Mouse (Mus musculus) 416B (cell line): ENCODE data around the gene Rtl4.

Source experiments
- DNase-seq: peaks from one replicate; pipeline ENCODE4 v3.0.0; 2011; ENCODE audit warnings: low read depth

Rtl4 gene

GRCm38 (mm10) chrX:144688207-144689118, at the start of gene Rtl4:
Gene Rtl4 (plus strand): TSS chrX:144688907.
- no peak for DNase-seq

GRCm38 (mm10) chrX:144644756-144645155, 44.0 kb upstream of the Rtl4 start:
- DNase-seq = no peak

- DNase-seq = peak; percentile 35
Measured at GRCm38 (mm10) chrX:144645394-144645793, 43.3 kb upstream of the Rtl4 start.

- DNase-seq = no peak
Measured at GRCm38 (mm10) chrX:144652196-144652595, 36.5 kb upstream of the Rtl4 start.

GRCm38 (mm10) chrX:144687742-144688141, 965 bp upstream of the Rtl4 start:
- DNase-seq = no peak

GRCm38 (mm10) chrX:144688142-144688206, 733 bp upstream of the Rtl4 start, which contains the start of gene Trpc5:
Gene Trpc5 (minus strand): TSS chrX:144688180.
- DNase-seq = no peak

GRCm38 (mm10) chrX:144689119-144689858, 582 bp downstream of the Rtl4 start:
- DNase-seq = no peak

- DNase-seq = no peak
Measured at GRCm38 (mm10) chrX:144689859-144690181, 1.1 kb downstream of the Rtl4 start.

- DNase-seq = peak; percentile 8
Measured at GRCm38 (mm10) chrX:144716330-144716729, 27.6 kb downstream of the Rtl4 start.

- DNase-seq = no peak
Measured at GRCm38 (mm10) chrX:144747528-144748049, 58.9 kb downstream of the Rtl4 start.

- DNase-seq = no peak
Measured at GRCm38 (mm10) chrX:144986980-144987379, 298.3 kb downstream of the Rtl4 start.

- DNase-seq = no peak
Measured at GRCm38 (mm10) chrX:145065484-145065913, 376.8 kb downstream of the Rtl4 start.

- DNase-seq = peak; percentile 2
Measured at GRCm38 (mm10) chrX:145089802-145090201, 401.1 kb downstream of the Rtl4 start.

- DNase-seq = peak; percentile 3
Measured at GRCm38 (mm10) chrX:145090360-145090759, 401.7 kb downstream of the Rtl4 start.

GRCm38 (mm10) chrX:145090964-145091363, 402.3 kb downstream of the Rtl4 start:
- no peak for DNase-seq
